Comparison of ENCODE assay signal across 20 mouse cellular contexts in genomic region chr10:78167775-78168174, GRCm38 (mm10). TPM values are rescaled to one million over a fixed set of nuclear protein-coding genes. Genes with fewer than 3 reads are reported as not detected.
A peak's percentile ranks its signal among the peaks of the same experiment; 100 is the strongest.
DNase-seq lines count a peak whose midpoint lies in the region; ATAC-seq and TF ChIP-seq lines count a peak whose summit lies in the region.
"Had no signal": no experiment of that assay in that cellular context is flagged by ENCODE, and none has a peak within 500 bp of the region (broad histone marks: within the 10 kb centered on the region; RNA-seq: fewer than 3 reads in every experiment).

No protein-coding gene starts in this region.

- no peak overlapping the region for H3K9ac ChIP-seq in embryonic facial prominence, embryonic 13.5 days
- no peak overlapping the region for H3K9ac ChIP-seq in midbrain, embryonic 11.5 days (ENCODE audit: low read length)
- no peak overlapping the region for H3K9ac ChIP-seq in midbrain, embryonic 14.5 days (replicated peaks; ENCODE audit: low read length)
- H3K9ac ChIP-seq in MEL (ENCODE audit: control insufficient read depth, low read depth, low read length, poor library complexity, severe bottlenecking): no peak overlapping the region
- H3K9ac ChIP-seq in forebrain, embryonic 14.5 days (ENCODE audit: low read length): no peak overlapping the region

- TF ChIP-seq CTCF in layer of hippocampus, adult 2 months (conservative IDR thresholded peaks at IDR 0.05): 0 out of 2 replicates have a peak, but pooled peaks have one; percentile 10
- TF ChIP-seq CTCF in MEL (IDR thresholded peaks at IDR 0.05 in 2 of 3, conservative IDR thresholded peaks at IDR 0.05 in 1 of 3; ENCODE audit: control insufficient read depth in 1 of 3, insufficient read depth in 1 of 3, low read depth in 2 of 3, low read length in 3 of 3, poor library complexity in 1 of 3, severe bottlenecking in 1 of 3): no peak

- no peak for TF ChIP-seq RAD21 in MEL (IDR thresholded peaks at IDR 0.05; ENCODE audit: low read depth, low read length)

- peaks cover 15% of the 10 kb centered on the region for H3K4me1 ChIP-seq in embryonic facial prominence, embryonic 13.5 days
- peaks cover 19% of the 10 kb centered on the region for H3K4me1 ChIP-seq in embryonic facial prominence, embryonic 10.5 days
- peaks cover 6% of the 10 kb centered on the region for H3K4me1 ChIP-seq in midbrain, embryonic 11.5 days (ENCODE audit: control insufficient read depth, insufficient read depth, low read length)
- peaks cover 11% of the 10 kb centered on the region for H3K4me1 ChIP-seq in midbrain, embryonic 14.5 days (ENCODE audit: control insufficient read depth, insufficient read depth, low read length)
- peaks cover 0 to 16% of the 10 kb centered on the region in 2 experiments; a peak in 2 of 4 replicates for H3K4me1 ChIP-seq in MEL (ENCODE audit: control insufficient read depth in 1 of 2, insufficient read depth in 2 of 2, low read length in 2 of 2)
- peaks cover 5% of the 10 kb centered on the region; the same call in 1 of the 2 replicates for H3K4me1 ChIP-seq in forebrain, embryonic 14.5 days (ENCODE audit: control insufficient read depth, insufficient read depth, low read length)

- no peak for TF ChIP-seq POLR2A in MEL (IDR thresholded peaks at IDR 0.05; ENCODE audit: control insufficient read depth in 1 of 2, insufficient read depth in 1 of 2, low read depth in 1 of 2, low read length in 2 of 2, poor library complexity in 1 of 2)

- H3K9me3 ChIP-seq in embryonic facial prominence, embryonic 13.5 days: no peaks in the 10 kb centered on the region
- H3K9me3 ChIP-seq in embryonic facial prominence, embryonic 10.5 days: no peaks in the 10 kb centered on the region
- H3K9me3 ChIP-seq in midbrain, embryonic 11.5 days (ENCODE audit: control insufficient read depth, low read length): no peaks in the 10 kb centered on the region
- no peaks in the 10 kb centered on the region for H3K9me3 ChIP-seq in midbrain, embryonic 14.5 days (ENCODE audit: control insufficient read depth, low read length)
- H3K9me3 ChIP-seq in MEL (replicated peaks; ENCODE audit: insufficient read depth, low read length): no peaks in the 10 kb centered on the region
- no peaks in the 10 kb centered on the region for H3K9me3 ChIP-seq in forebrain, embryonic 14.5 days (replicated peaks; ENCODE audit: control insufficient read depth, low read length)
- H3K9me3 ChIP-seq: G1E had no signal

- no peak overlapping the region for H3K4me3 ChIP-seq in embryonic facial prominence, embryonic 13.5 days
- no peak overlapping the region for H3K4me3 ChIP-seq in embryonic facial prominence, embryonic 10.5 days
- no peak overlapping the region for H3K4me3 ChIP-seq in layer of hippocampus, adult 2 months
- no peak overlapping the region for H3K4me3 ChIP-seq in midbrain, embryonic 11.5 days (ENCODE audit: low read depth, low read length)
- no peak overlapping the region for H3K4me3 ChIP-seq in midbrain, embryonic 14.5 days (replicated peaks; ENCODE audit: low read depth, low read length)
- H3K4me3 ChIP-seq in MEL (ENCODE audit: control insufficient read depth in 1 of 2, insufficient read depth in 1 of 2, low read depth in 2 of 2, low read length in 2 of 2): no peak overlapping the region
- no peak overlapping the region for H3K4me3 ChIP-seq in forebrain, embryonic 14.5 days (ENCODE audit: low read depth, low read length)

- H3K36me3 ChIP-seq in embryonic facial prominence, embryonic 13.5 days: peaks cover 71% of the 10 kb centered on the region
- H3K36me3 ChIP-seq in embryonic facial prominence, embryonic 10.5 days (replicated peaks): peaks cover 71% of the 10 kb centered on the region
- H3K36me3 ChIP-seq in midbrain, embryonic 11.5 days (ENCODE audit: control insufficient read depth, insufficient read depth, low read length): peaks cover 12% of the 10 kb centered on the region
- peaks cover 66% of the 10 kb centered on the region for H3K36me3 ChIP-seq in midbrain, embryonic 14.5 days (ENCODE audit: control insufficient read depth, insufficient read depth, low read length)
- peaks cover 0 to 9% of the 10 kb centered on the region in 2 experiments for H3K36me3 ChIP-seq in MEL (ENCODE audit: control insufficient read depth in 1 of 2, insufficient read depth in 2 of 2, low read length in 2 of 2)
- H3K36me3 ChIP-seq in forebrain, embryonic 14.5 days (ENCODE audit: control insufficient read depth, insufficient read depth, low read length): peaks cover 59% of the 10 kb centered on the region

- H3K27ac ChIP-seq in embryonic facial prominence, embryonic 13.5 days: no peak overlapping the region
- H3K27ac ChIP-seq in embryonic facial prominence, embryonic 10.5 days (replicated peaks): no peak overlapping the region
- H3K27ac ChIP-seq in layer of hippocampus, adult 2 months: peak overlapping the region; percentile 39; the same call in 1 of the 2 replicates
- no peak overlapping the region for H3K27ac ChIP-seq in midbrain, embryonic 11.5 days (ENCODE audit: low read depth, low read length)
- H3K27ac ChIP-seq in midbrain, embryonic 14.5 days (replicated peaks; ENCODE audit: low read depth, low read length): no peak overlapping the region
- H3K27ac ChIP-seq in MEL (ENCODE audit: control insufficient read depth, low read depth, low read length): no peak overlapping the region
- H3K27ac ChIP-seq in forebrain, embryonic 14.5 days (ENCODE audit: low read depth, low read length): no peak overlapping the region

- H3K79me2 ChIP-seq in MEL (ENCODE audit: control insufficient read depth, insufficient read depth, low read length, poor library complexity): peaks cover 5% of the 10 kb centered on the region; the same call in 1 of the 2 replicates

- no peak for ATAC-seq in embryonic facial prominence, embryonic 13.5 days (ENCODE audit: insufficient number of reproducible peaks, insufficient read depth, low FRiP score, low TSS enrichment, low read depth)
- no peak for ATAC-seq in midbrain, embryonic 11.5 days (ENCODE audit: low FRiP score)
- no peak for ATAC-seq in midbrain, embryonic 14.5 days (ENCODE audit: low FRiP score, low TSS enrichment)
- no peak for ATAC-seq in forebrain, embryonic 14.5 days
- ATAC-seq: activated CD4-positive, CD25-positive, alpha-beta regulatory T cell, adult 4 months; CD4-positive, CD25-positive, alpha-beta regulatory T cell, adult 4 months; Patski had no signal

- no peak for DNase-seq in embryonic facial prominence, embryonic 10.5 days (ENCODE audit: low spot score)
- no peak for DNase-seq in layer of hippocampus, adult 2 months (ENCODE audit: low spot score in 2 of 2)
- DNase-seq in layer of hippocampus, postnatal 25 days (ENCODE audit: extremely low spot score in 1 of 2, low spot score in 1 of 2): no peak
- DNase-seq in midbrain, embryonic 11.5 days (ENCODE audit: low spot score, missing footprints): peak; percentile 35
- DNase-seq in midbrain, embryonic 14.5 days: no peak
- peak; percentile 76 for DNase-seq in MEL (ENCODE audit: low read depth, low spot score)
- DNase-seq in forebrain, embryonic 14.5 days (ENCODE audit: low spot score): no peak
- DNase-seq: adrenal gland, adult 2 months; adrenal gland, adult 8-10 months; adrenal gland, postnatal 10 days; adrenal gland, postnatal 14 days; adrenal gland, postnatal 25 days; adrenal gland, postnatal 36 days; B cell, adult 2 months had no signal

- no peaks in the 10 kb centered on the region for H3K27me3 ChIP-seq in embryonic facial prominence, embryonic 13.5 days
- no peaks in the 10 kb centered on the region for H3K27me3 ChIP-seq in embryonic facial prominence, embryonic 10.5 days (replicated peaks; ENCODE audit: low read depth, poor library complexity, severe bottlenecking)
- no peaks in the 10 kb centered on the region for H3K27me3 ChIP-seq in midbrain, embryonic 11.5 days (ENCODE audit: control insufficient read depth, insufficient read depth, low read length)
- H3K27me3 ChIP-seq in midbrain, embryonic 14.5 days (ENCODE audit: control insufficient read depth, insufficient read depth, low read length): no peaks in the 10 kb centered on the region
- no peaks in the 10 kb centered on the region for H3K27me3 ChIP-seq in MEL (ENCODE audit: control insufficient read depth in 1 of 2, insufficient read depth in 2 of 2, low read length in 2 of 2)
- no peaks in the 10 kb centered on the region for H3K27me3 ChIP-seq in forebrain, embryonic 14.5 days (replicated peaks; ENCODE audit: control insufficient read depth, insufficient read depth, low read length)
- H3K27me3 ChIP-seq: CH12.LX, Patski had no signal

- peak overlapping the region; percentile 92; the same call in 1 of the 2 replicates for H3K4me2 ChIP-seq in embryonic facial prominence, embryonic 13.5 days
- H3K4me2 ChIP-seq in midbrain, embryonic 11.5 days: no peak overlapping the region
- H3K4me2 ChIP-seq in midbrain, embryonic 14.5 days (ENCODE audit: low read length): no peak overlapping the region
- no peak overlapping the region for H3K4me2 ChIP-seq in forebrain, embryonic 14.5 days (ENCODE audit: low read length)

- TF ChIP-seq EP300 in MEL (IDR thresholded peaks at IDR 0.05; ENCODE audit: low read depth in 1 of 2, low read length in 2 of 2): no peak

RNA-seq across cellular contexts. Expression of gene D10Jhu81e, which starts 1.8 kb away (rescaled TPM):
- 35.3 and 38.9 TPM in 2 replicates for polyA plus RNA-seq in embryonic facial prominence, embryonic 13.5 days (2015; fragmentation: Nextera tagmentation; extraction: Ambion mirVana)
- 17.0 and 17.6 TPM in 2 replicates for polyA plus RNA-seq in embryonic facial prominence, embryonic 10.5 days (2016; fragmentation: Nextera tagmentation; extraction: Ambion mirVana)
- total RNA-seq in layer of hippocampus, adult 2 months (2021): 100 to 1,000 TPM; 124 to 134 TPM
- total RNA-seq in layer of hippocampus, postnatal 25 days (2021): 100 to 1,000 TPM; 117 to 139 TPM
- 18.4 and 20.9 TPM in 2 replicates for polyA plus RNA-seq in midbrain, embryonic 11.5 days (2014; fragmentation: Nextera tagmentation; extraction: Ambion mirVana)
- polyA plus RNA-seq in midbrain, embryonic 14.5 days (2014; fragmentation: Nextera tagmentation; extraction: Ambion mirVana): 17.9 and 56.8 TPM in 2 replicates
- 44.8 and 50.6 TPM in 2 replicates for total RNA-seq in MEL (2012; rRNA removed)
- 10 to 100 TPM in 1 of 2 experiments, not detected in 1; 57.4 TPM for polyA plus RNA-seq in MEL (2012; ENCODE audit: insufficient read depth in 1 of 2, insufficient read length in 2 of 2, low read depth in 1 of 2, low replicate concordance in 2 of 2, missing spikeins in 1 of 2)
- polyA plus RNA-seq in forebrain, embryonic 14.5 days (2014; fragmentation: Nextera tagmentation; extraction: Ambion mirVana): 25.0 and 33.0 TPM in 2 replicates

RNA-seq across cellular contexts. Expression of gene Pwp2, which starts 17.2 kb away (rescaled TPM):
- 19.4 and 20.4 TPM in 2 replicates for polyA plus RNA-seq in embryonic facial prominence, embryonic 13.5 days (2015; fragmentation: Nextera tagmentation; extraction: Ambion mirVana)
- polyA plus RNA-seq in embryonic facial prominence, embryonic 10.5 days (2016; fragmentation: Nextera tagmentation; extraction: Ambion mirVana): 32.1 and 35.3 TPM in 2 replicates
- 10 to 100 TPM; 19.7 to 19.9 TPM for total RNA-seq in layer of hippocampus, adult 2 months (2021)
- 10 to 100 TPM; 19.3 to 19.8 TPM for total RNA-seq in layer of hippocampus, postnatal 25 days (2021)
- polyA plus RNA-seq in midbrain, embryonic 11.5 days (2014; fragmentation: Nextera tagmentation; extraction: Ambion mirVana): 17.2 and 19.0 TPM in 2 replicates
- 13.7 and 15.2 TPM in 2 replicates for polyA plus RNA-seq in midbrain, embryonic 14.5 days (2014; fragmentation: Nextera tagmentation; extraction: Ambion mirVana)
- total RNA-seq in MEL (2012; rRNA removed): 73.8 and 91.5 TPM in 2 replicates
- polyA plus RNA-seq in MEL (2012; ENCODE audit: insufficient read depth in 1 of 2, insufficient read length in 2 of 2, low read depth in 1 of 2, low replicate concordance in 2 of 2, missing spikeins in 1 of 2): 10 to 100 TPM; 49.6 to 62.4 TPM
- polyA plus RNA-seq in forebrain, embryonic 14.5 days (2014; fragmentation: Nextera tagmentation; extraction: Ambion mirVana): 16.4 and 17.8 TPM in 2 replicates

Comparison
In these comparisons a context has a peak if more than half of its experiments do, and no peak if none do; other contexts are left out.
1. DNase-seq: peak in midbrain, embryonic 11.5 days (single experiment) and MEL (single experiment); none in embryonic facial prominence, embryonic 10.5 days (single experiment), layer of hippocampus, adult 2 months (0 of 2), layer of hippocampus, postnatal 25 days (0 of 2), midbrain, embryonic 14.5 days (single experiment) and forebrain, embryonic 14.5 days (single experiment).